Mouse (Mus musculus): ENCODE results near the gene Pdcd1lg2. TPM values are rescaled to one million over a fixed set of nuclear protein-coding genes. Genes with fewer than 3 reads are reported as not detected.

Pdcd1lg2 gene
- polyA plus RNA-seq, 1 experiment from 2014 or later = not detected

Other genes starting within 250 kb of the Pdcd1lg2 start
- gene Jak2, start 159.1 kb upstream of the Pdcd1lg2 start, polyA plus RNA-seq (2014; fragmentation: Nextera tagmentation; extraction: Ambion mirVana) = 15.3 and 16.2 TPM in 2 replicates
- gene Insl6, start 85.6 kb upstream of the Pdcd1lg2 start, polyA plus RNA-seq (2014; fragmentation: Nextera tagmentation; extraction: Ambion mirVana) = 5.8 and 7.8 TPM in 2 replicates
- 0.60 and 0.96 TPM in 2 replicates for gene Rln1, start 76.2 kb upstream of the Pdcd1lg2 start, polyA plus RNA-seq (2014; fragmentation: Nextera tagmentation; extraction: Ambion mirVana)
- 66.9 and 67.7 TPM in 2 replicates for gene Plgrkt, start 43.5 kb upstream of the Pdcd1lg2 start, polyA plus RNA-seq (2014; fragmentation: Nextera tagmentation; extraction: Ambion mirVana)
- gene Cd274, start 43.5 kb upstream of the Pdcd1lg2 start, polyA plus RNA-seq (2014; fragmentation: Nextera tagmentation; extraction: Ambion mirVana) = 0.21 and 0.56 TPM in 2 replicates
- 21.1 and 21.6 TPM in 2 replicates for gene Ric1, start 111.4 kb downstream of the Pdcd1lg2 start, polyA plus RNA-seq (2014; fragmentation: Nextera tagmentation; extraction: Ambion mirVana)
- 14.2 and 15.5 TPM in 2 replicates for gene Ermp1, start 237.5 kb downstream of the Pdcd1lg2 start, polyA plus RNA-seq (2014; fragmentation: Nextera tagmentation; extraction: Ambion mirVana)